Mouse (Mus musculus) spleen, adult 2 months (tissue): ENCODE measurements around the gene Cep83.

ENCODE experiments used
- CTCF ChIP-seq: fragments of 200-500 bp; IDR thresholded peaks from 2 replicates; pipeline ENCODE4 v1.5.1; 2011; ENCODE audit warnings: mild to moderate bottlenecking, inconsistent platforms; ENCODE audit not compliant: insufficient read depth, insufficient read length, insufficient replicate concordance; ENCODE audit errors: extremely low read depth
- POLR2A ChIP-seq: fragments of 200-500 bp; IDR thresholded peaks from 2 replicates; pipeline ENCODE4 v1.6.1; 2011; ENCODE audit warnings: low read depth, low read length, inconsistent platforms

DNA sequence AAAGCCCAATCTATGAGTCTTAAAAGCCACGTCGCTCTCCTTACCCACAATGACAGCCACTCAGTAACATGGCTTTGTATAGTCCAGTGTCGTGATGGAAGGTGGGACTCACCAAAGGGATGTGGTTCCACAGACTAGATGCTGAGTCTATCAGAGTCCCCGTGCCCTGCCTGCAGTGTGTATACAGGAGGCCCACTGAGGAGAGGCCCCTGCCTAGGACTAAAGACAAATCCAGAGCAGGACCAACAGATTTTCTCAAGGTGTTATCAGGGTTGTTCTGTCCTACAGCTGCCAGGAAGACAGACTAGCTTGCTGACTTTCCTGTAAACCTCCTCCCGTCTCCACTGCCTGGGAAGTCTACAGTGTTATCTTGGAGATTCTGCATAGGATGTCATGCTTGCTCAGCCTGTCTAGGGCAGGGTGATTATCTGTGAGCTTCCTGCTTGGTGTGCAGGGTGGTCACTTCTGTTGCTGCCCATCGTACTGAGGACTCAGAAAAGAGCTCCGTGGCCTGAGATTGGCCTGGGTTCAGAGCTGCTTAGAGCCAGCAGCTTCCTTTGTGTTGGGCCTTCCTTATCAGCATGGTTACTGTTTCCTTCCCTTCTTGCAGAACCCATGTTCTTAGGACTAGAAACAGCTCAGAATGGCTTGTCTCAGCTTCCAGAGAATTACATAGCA is 112.4 kb downstream of the Cep83 start:
- TF ChIP-seq POLR2A (no peak), CTCF (no peak)
